Mouse (Mus musculus) embryo, embryonic 10 days (tissue): Measurements from ENCODE around the gene Gpr161.
"Not testable (repeated sequence)": the region's sequence is repeated elsewhere in the genome, so short reads cannot be mapped to it uniquely, and the experiment has no call there.

Experiments
- DNase-seq: peaks from one replicate; pipeline ENCODE4 v3.0.0-alpha.2; 2015; ENCODE audit warnings: low spot score

The Gpr161 gene

DNA sequence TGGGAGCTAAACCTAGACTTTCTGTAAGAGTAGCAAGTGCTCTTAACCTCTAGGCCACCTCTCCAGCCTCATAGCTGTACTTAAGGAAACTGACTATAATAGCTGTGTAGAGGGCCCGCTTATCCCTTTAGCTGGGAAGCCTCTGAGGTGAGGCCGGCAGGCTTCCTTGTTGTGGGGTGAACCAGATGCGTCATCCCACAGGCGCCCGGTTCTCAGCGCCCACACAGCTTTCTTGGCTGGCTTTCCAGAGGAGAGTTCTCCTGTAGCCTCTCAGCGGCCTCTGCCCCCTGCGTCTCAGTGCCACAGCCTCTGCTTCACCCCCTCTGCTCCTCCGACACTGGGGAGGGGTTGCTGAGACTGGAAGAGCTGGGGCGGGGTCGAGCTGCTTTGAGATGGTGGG, 20.8 kb downstream of the Gpr161 start:
- no peak for DNase-seq

DNA sequence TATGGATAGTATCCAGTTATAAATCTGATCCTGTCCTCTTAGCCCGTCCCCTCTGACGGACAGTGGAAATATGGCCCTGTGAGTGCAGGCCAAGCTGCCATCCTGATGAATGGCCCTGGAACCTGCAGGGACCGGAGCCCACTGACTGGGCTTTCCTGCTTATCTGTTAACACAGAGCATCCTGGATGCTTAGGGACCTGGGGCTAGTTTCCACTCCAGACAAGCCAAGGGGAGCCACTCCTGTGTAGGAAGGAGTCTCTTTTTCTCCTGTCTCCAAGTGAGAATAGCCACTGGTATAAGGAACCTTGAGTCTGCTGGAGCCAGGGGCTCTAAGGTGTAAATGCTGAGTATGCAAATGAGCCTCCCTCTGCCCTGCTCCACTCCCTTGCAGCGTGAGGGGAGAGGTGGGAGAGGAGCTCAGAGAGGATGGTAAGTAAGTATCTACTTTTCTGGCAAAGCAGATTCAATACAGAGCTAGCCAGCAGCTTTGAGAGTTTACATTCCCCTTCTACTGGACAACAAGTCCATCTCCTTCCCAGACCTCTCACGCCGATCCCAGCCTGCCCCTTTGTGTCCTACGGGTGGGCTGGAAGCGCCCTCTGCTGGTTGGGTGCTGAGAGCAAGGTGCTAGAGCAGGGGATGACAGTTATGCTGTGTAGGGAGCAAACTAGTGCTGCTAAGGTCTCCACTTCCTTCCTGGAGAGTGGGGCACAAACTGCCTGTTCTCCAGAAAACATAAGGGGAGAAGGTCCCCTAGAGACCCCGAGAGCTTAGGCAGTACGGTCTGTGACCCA, 24.7 kb downstream of the Gpr161 start:
- DNase-seq = peak; percentile 89

DNA sequence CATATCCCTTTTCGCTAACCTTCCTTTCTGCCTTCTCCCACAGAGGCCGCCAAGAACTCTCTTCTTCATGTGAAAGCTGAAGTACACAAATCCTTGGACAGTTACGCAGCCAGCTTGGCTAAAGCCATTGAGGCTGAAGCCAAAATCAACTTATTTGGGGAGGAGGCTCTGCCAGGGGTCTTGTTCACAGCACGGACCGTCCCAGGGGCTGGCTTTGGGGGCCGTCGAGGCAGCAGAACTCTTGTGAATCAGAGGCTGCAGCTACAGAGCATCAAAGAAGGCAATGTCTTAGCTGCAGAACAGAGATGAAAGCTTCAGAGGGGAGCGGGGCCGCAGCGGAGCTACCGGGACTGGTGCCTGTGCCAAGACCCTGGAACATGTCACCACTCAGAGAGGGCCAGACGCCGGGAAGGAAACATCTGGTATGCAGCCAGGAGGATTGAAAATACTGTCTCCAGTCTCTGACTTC, 25.8 kb downstream of the Gpr161 start:
- no peak for DNase-seq

DNA sequence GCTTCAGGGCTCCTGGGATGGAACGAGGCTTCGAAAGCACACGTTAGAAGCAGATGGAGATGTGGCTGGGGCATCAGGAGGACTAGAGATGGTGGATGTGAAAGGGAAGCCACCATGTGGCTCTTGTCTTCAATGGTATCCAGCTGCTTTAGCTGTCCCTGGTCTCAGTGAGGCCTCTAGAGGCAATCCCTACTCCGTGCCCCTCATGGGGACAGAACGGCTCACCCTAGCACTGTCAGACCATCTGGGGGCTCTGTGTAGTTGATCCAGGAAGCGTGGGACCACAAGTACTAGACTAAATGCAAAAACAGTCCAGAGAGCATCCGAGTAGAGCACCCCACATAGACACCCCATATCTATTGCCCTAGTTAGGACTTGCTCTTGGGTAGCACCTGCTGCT, 26.3 kb downstream of the Gpr161 start:
- no peak for DNase-seq

DNA sequence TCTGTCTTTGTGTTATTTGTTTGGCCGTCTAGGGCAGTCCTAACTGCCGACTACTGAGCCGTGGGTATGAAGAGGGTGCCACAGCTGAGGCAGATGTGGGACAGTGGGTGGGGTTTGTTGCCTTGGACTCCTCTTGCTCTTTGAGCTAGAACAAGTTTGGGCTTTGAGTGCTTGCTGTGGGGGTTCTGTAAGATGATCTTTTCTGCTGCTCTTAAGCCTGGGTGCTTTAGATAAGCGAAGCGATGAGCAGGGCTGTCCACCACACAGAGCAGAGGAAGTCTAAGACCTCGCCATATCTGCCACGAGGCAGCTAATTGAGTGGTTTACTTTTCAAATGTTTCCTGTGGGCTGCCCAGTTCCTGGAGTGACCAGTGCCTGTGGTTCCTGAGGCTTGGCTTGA, 27.3 kb downstream of the Gpr161 start:
- DNase-seq = no peak

DNA sequence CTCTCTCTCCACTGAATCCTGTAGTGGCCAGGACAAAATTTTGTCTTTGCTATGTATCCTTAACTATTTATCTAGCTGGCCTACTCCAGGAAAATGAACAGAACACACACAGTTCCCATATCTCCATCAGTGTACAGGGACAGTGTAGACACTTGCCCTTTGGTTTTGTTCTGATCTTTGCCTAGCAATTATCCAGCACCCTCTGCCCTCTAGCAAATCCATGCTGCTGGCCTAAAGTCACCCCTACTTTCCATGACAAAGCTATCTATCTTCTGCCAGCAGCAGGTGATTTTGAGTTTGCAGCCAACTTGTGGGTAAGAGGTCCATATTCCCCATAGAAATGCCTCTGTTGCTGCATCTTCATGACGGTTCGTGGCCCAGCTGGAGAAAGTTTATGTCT, 31.8 kb downstream of the Gpr161 start:
- no peak for DNase-seq

DNA sequence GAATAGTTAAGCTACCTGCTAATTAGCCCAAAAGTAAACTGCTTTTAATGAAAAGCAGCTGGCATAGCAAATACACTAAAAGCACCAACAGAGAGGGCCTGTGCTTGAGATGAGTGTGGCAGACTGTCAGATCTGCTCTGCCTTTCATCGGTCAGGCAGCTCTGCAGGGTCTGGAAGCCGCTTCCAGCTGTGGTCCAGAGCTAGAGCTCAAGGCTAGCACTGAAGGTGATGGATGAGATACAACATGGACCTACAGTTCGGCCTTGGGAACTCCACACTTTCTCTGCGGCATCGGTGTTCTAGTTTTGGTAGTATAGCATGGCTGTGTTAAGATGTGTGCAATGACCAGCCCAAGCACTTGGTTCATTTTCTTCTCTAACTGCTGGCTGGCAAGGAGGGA, 32.2 kb downstream of the Gpr161 start:
- DNase-seq = peak; percentile 26

DNA sequence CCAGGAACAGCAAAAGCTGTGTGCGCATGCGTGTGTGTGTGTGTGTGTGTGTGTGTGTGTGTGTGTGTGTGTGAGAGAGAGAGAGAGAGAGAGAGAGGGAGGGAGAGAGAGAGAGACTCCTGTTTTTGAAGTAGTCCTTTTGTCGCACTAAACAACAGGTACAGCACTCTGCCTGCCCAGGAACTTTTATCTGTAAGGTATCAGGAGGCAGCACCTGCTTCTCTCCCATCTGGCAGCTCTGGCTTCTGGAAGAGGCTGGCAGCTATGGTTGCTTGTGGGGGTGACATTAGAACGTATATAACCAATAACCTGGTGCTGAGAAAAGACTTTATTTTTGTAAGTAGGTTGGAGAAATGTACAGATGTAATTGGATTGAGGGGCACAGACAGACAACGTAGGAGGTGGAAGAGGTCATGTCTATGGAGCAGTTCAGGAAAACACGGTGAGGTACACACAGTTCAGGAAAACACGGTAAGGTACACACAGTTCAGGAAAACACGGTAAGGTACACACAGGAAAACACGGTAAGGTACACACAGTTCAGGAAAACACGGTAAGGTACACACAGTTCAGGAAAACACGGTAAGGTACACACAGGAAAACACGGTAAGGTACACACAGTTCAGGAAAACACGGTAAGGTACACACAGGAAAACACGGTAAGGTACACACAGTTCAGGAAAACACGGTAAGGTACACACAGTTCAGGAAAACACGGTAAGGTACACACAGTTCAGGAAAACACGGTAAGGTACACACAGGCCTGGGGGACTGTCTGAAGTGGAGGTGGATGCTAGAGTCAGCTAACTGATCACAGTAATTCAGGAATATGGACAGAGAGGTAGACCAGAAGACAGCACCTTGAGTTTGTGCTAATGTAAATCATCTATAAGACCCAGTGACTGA, 33.0 kb downstream of the Gpr161 start:
- DNase-seq = not testable (repeated sequence)

DNA sequence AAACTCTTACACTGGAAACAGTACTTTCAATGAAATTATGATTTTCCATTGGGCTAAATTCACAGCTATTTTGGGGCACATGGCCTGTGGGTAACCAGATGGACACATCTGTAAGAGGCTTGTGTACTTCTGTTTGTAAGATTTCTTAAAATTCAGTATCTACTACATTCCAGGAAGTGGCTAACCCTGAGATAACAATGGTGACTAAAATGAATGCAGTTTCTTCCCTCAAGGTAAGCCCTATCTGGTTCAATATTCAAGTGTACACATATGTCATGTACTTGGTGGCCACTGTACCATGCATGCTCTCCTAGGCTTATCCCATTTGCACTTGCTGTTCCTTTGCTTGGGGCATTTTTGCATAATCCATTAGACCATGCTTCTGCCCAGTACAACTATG, 35.3 kb downstream of the Gpr161 start:
- DNase-seq = no peak

DNA sequence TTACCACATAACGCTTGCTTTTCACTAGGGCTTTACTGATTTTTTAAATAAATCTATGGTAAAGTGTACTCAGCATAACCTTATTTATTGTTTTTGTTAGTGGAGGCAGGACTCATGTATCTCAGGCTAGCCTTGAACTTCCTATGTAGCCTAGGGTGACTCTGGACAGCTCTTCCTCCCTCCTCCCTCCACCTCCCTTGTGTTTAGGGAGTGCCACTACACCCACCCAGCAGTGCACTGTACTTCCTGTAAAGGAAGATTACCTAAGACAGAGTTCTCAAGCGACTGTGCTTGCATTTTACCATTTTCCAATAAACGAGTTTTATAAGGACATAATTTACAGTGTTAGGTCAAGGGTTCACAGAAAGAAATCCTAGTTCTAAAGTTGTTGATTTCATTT, 37.2 kb downstream of the Gpr161 start:
- no peak for DNase-seq

DNA sequence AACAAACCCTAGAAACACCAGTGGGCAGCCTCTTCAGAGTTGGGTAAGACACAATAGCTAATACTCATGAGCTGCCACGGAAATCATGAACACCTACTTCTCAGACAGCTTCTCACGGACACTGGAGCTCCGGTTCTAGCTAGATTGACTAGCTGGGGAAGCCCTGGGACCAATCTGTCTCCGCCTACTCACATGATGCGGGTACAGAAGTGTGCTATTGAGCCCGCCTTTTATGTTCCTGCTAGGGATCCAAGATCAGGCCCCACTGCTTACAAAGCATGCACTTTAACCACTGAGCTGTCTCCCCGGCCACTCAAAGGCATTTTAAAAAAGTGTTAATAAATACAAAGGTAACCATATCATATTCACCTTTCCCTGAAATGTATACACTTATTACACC, 46.5 kb downstream of the Gpr161 start:
- DNase-seq = no peak

DNA sequence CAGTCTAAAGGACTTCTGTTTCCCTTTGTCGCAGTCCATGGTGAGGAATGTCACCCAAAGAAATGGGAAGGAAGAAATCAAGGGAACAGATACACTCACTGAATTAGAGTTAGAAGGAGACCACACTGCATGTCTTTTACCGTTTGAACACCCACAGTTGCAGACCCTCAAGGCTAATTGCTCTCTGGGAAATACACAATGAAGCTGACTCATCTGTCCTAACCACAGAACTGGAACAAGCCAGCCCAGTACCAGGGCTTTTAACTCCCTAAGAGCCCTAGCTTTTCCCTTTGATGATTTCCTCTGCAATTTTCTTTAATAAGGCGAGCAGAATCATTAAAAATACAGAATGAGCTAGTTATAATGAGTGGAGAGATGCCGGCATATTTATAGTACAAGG, 48.9 kb downstream of the Gpr161 start:
- no peak for DNase-seq

DNA sequence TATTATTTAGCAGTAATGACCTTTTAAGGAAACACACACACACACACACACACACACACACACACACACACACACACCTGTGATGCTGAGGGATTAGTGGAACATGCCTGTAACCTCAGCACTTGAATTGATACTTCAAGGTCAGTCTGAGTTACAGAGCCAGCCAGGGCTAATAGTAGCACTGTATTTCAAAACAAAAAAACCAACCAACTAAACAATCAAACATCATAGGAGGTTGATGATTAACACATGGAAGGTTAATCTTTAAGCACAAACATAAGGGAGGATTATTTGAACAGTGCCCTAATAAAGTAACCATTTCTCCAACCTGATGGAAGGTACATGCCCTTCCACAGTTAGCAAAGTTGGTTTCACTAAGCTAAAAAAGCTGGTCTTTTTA, 53.0 kb downstream of the Gpr161 start:
- DNase-seq = no peak

DNA sequence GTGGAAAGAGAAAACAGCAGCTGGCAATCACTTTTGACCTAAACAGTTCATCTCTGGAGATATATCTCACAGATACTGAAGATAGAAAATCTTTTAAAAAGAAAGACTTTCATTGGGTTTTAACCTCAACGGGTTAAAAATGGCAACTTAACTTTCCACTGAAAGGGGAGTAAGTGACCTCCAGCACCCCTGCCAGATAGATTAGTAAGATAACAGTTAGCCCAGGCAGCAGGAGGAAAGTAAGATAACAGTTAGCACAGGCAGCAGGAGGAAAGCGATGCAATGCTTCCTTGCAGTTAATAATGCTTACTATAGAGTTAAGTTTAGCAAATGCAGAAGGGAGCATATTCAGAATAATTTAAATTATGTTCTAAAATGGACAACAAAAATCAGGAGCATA, 60.8 kb downstream of the Gpr161 start:
- no peak for DNase-seq

DNA sequence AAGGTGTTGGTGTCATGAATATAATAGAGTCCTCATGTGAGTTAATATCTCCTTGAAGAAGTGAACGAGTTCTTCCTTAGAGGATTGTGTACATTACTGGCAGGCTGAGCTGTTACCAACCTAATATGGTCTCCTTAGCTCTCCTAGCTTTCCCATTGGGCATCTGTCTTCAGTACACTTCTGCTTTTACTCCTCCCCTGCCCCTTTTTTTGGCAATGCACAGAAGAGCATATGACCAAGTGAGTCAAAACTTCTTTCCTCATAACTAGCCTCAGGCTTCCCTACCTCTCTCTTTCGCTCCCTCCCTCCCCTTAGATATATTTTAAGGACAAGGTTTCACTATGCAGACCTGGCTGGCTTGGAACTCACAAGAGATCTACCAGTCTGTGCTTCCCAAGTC, 67.7 kb downstream of the Gpr161 start:
- no peak for DNase-seq

DNA sequence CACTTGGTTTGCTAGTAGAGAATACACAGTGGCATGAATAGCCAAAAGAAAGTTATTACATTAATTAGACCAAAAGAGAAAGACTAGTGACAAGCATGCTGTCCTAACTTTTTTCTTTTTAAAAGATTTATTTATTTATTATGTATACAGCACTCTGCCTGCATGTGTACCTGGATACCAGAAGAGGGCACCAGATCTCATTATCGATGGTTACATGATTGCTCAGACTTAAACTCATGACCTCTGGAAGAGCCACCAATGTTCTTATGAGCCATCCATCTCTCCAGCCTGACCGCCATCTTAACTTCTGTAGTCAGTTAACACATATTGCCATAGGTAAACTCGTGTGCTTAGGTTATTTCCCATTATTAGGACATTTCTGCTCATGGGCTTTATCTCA, 69.5 kb downstream of the Gpr161 start:
- DNase-seq = no peak

DNA sequence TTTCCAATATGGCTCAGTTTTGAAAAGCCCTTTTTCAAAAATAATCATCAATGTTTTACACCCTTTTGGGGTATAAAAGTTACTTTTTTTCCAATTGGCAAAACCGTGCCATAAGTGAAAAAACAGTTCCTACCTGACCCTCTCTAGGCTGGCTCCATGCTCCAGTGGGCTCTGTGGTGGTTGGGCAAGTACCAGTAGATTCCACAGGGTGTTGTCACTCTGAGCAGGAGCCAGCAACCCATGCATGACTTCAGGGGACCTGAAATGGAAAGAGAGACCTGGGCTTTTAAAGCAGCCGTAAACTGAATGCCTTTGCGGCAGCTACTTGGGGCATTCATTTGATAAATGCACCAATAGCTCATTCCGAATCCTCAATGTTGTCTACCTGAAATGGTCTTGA, 75.4 kb downstream of the Gpr161 start:
- no peak for DNase-seq

DNA sequence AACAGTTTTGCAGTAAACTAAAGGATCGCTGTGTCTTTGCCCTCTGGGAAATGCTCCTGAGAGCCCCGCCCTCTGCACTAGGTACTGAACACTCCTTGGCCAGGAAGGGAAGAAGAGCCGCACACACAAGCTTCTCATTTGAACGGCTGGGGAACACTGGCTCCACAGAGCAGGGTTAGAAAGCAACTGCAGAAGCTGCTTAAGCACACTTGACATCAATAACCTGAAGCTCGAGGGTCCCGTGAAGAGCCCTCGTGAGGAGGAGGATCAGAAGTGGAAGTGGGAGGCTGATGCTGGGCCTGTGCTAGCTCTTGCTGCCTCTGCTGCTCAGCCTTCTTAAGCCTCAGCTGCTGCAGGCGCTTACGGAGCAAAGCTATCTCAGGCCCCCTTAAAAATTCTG, 78.2 kb downstream of the Gpr161 start:
- no peak for DNase-seq
